Mouse (Mus musculus) small intestine, adult 2 months (tissue): Measurements from ENCODE around the gene Prdm9. TPM values are rescaled to one million over a fixed set of nuclear protein-coding genes. Genes with fewer than 3 reads are reported as not detected.
A peak's percentile ranks its signal among the peaks of the same experiment; 100 is the strongest.

Source experiments
- H3K27ac ChIP-seq: fragments of 200-500 bp; 2 replicates; pipeline ENCODE4 v1.5.1; 2012; ENCODE audit warnings: low read depth, low read length, control low read depth, inconsistent platforms; ENCODE audit not compliant: insufficient read depth
- H3K27me3 ChIP-seq: fragments of 200-500 bp; 2 replicates; pipeline ENCODE4 v1.6.1; 2012; ENCODE audit warnings: mild to moderate bottlenecking, moderate library complexity, low read length, inconsistent platforms; ENCODE audit not compliant: control insufficient read depth, insufficient read depth
- H3K36me3 ChIP-seq: fragments of 200-500 bp; 2 replicates; pipeline ENCODE4 v1.6.1; 2012; ENCODE audit warnings: mild to moderate bottlenecking, low read length, control low read depth, inconsistent platforms; ENCODE audit not compliant: control insufficient read depth, insufficient read depth
- H3K4me1 ChIP-seq: fragments of 200-500 bp; 2 replicates; pipeline ENCODE4 v1.6.1; 2012; ENCODE audit warnings: low read length, inconsistent platforms, mixed read lengths; ENCODE audit not compliant: control insufficient read depth, insufficient read depth, insufficient read length
- H3K4me3 ChIP-seq: fragments of 200-500 bp; 2 replicates; pipeline ENCODE4 v1.5.1; 2012; ENCODE audit warnings: low read depth, mild to moderate bottlenecking, control low read depth, inconsistent platforms, low read length, moderate library complexity
- CTCF ChIP-seq: fragments of 200-500 bp; IDR thresholded peaks from 2 replicates; pipeline ENCODE4 v1.5.1; 2012; ENCODE audit warnings: low read depth, mild to moderate bottlenecking, control low read depth, inconsistent platforms, low read length, moderate library complexity, mixed read lengths; ENCODE audit not compliant: insufficient replicate concordance, insufficient read length; ENCODE audit errors: extremely low read depth
- POLR2A ChIP-seq: fragments of 200-500 bp; IDR thresholded peaks from 2 replicates; pipeline ENCODE4 v1.6.1; 2012; ENCODE audit warnings: low read depth, mild to moderate bottlenecking, control low read depth, inconsistent platforms, low read length, moderate library complexity
- WGBS: fragments of 180-500 bp; shearing (Covaris S2); methylation state at CpG from one replicate; pipeline ENCODE4 v1.1.7; 2018; 5-methylcytosine and 5-hydroxymethylcytosine counted together
- polyA plus RNA-seq: library from polyadenylated mRNA; depleted of rRNA; stranded (reverse); fragments of >200 nt; gene quantifications from 2 replicates; pipeline ENCODE4 v1.2.3, GENCODE M21; 2012

Prdm9 gene
- polyA plus RNA-seq, 1 experiment, result 3.0 TPM

- Histone ChIP-seq H3K27me3 (no peaks in the 10 kb centered on the region), H3K4me3 (no peak overlapping the region), H3K36me3 (peaks cover 6% of the 10 kb centered on the region; the same call in 1 of the 2 replicates), H3K4me1 (peaks cover 2% of the 10 kb centered on the region; the same call in 1 of the 2 replicates), H3K27ac (no peak overlapping the region)
- TF ChIP-seq POLR2A (no peak), CTCF (no peak)
- WGBS, result 79% methylated on average over 2 of the region's 2 CpGs
Measured at GRCm38 (mm10) chr17:15528887-15529286, 35.3 kb downstream of the Prdm9 start.

DNA sequence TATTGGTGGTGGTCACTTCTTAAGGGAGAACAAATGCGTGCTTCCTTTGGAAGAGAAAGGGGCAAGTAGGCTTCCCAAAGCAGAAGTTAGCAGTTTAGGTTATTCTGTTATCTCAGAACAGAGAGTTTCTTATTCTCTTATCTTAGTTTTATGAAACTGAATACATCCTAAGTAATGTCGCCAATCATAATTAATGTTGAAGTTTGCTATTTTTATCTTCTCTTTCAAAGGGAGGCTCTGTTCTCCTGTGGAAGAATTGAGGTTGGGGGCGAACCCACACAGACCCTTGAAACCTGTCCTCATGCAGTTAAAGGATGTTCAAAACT, 36.4 kb downstream of the Prdm9 start:
- 25% methylated on average over 3 of the region's 3 CpGs for WGBS

GRCm38 (mm10) chr17:15526986-15527810, 37.0 kb downstream of the Prdm9 start, which contains the start of gene Pdcd2:
Gene Pdcd2 (minus strand): TSS chr17:15527301.
- TF ChIP-seq CTCF (0 out of 2 replicates have a peak, but pooled peaks have one; percentile 12), POLR2A (peak; percentile 85)
- peaks cover 2% of the 10 kb centered on the region; the same call in 1 of the 2 replicates for H3K4me1 ChIP-seq
- peaks cover 14% of the 10 kb centered on the region for H3K36me3 ChIP-seq
- peak within 1 kb of the TSS; percentile 76 for H3K27ac ChIP-seq
- 1% methylated on average over 54 of the region's 55 CpGs for WGBS
- no peaks in the 10 kb centered on the region for H3K27me3 ChIP-seq
- peak within 1 kb of the TSS; percentile 90 for H3K4me3 ChIP-seq

More for the DNA sequence above, 36.4 kb downstream of the Prdm9 start:
- H3K4me3 ChIP-seq, result no peak overlapping the region
- no peak overlapping the region; the same call in 1 of the 2 replicates for H3K27ac ChIP-seq
- H3K27me3 ChIP-seq, result no peaks in the 10 kb centered on the region
- peaks cover 2% of the 10 kb centered on the region; the same call in 1 of the 2 replicates for H3K4me1 ChIP-seq
- H3K36me3 ChIP-seq, result peaks cover 11% of the 10 kb centered on the region; the same call in 1 of the 2 replicates
- TF ChIP-seq POLR2A, result no peak
- no peak for TF ChIP-seq CTCF

- 9% methylated on average over 10 of the region's 10 CpGs for WGBS
- H3K27ac ChIP-seq, result no peak overlapping the region
Measured at GRCm38 (mm10) chr17:15526304-15526703, 37.9 kb downstream of the Prdm9 start.

DNA sequence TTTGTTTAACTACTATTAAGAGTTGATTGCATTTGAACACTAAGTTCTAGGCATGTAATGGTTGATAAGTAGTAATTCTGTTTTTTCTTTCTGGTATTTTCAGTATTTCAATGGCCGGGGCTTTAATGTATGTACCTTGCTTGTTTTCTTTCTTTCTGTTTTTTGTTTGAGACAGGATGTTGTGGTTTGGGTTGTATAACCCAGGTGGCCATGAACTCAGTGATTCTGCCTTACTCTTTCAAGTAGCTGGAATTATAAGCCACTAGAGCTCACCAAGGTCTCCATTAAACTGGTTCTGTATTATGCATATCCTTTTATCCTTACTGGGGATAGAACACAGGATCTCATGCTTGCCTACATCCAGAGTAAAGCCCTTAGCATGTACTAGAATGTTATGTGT, 45.4 kb downstream of the Prdm9 start:
- Histone ChIP-seq H3K4me1 (no peaks in the 10 kb centered on the region), H3K36me3 (peaks cover 63% of the 10 kb centered on the region), H3K27ac (no peak overlapping the region), H3K27me3 (no peaks in the 10 kb centered on the region), H3K4me3 (no peak overlapping the region)
- TF ChIP-seq CTCF, result no peak
- no peak for TF ChIP-seq POLR2A
- WGBS, result 92% methylated on average over 1 of the region's 1 CpGs

More at GRCm38 (mm10) chr17:15526304-15526703, 37.9 kb downstream of the Prdm9 start:
- H3K4me3 ChIP-seq, result peak overlapping the region; percentile 51
- H3K27me3 ChIP-seq, result no peaks in the 10 kb centered on the region
- H3K36me3 ChIP-seq, result peaks cover 22% of the 10 kb centered on the region
- peaks cover 2% of the 10 kb centered on the region; the same call in 1 of the 2 replicates for H3K4me1 ChIP-seq
- TF ChIP-seq POLR2A (no peak), CTCF (no peak)

- no peak overlapping the region for H3K4me3 ChIP-seq
- TF ChIP-seq CTCF, result no peak
- no peak for TF ChIP-seq POLR2A
- H3K27ac ChIP-seq, result no peak overlapping the region
- H3K4me1 ChIP-seq, result no peaks in the 10 kb centered on the region
- 94% methylated on average over 5 of the region's 5 CpGs for WGBS
- peaks cover 64% of the 10 kb centered on the region for H3K36me3 ChIP-seq
- no peaks in the 10 kb centered on the region for H3K27me3 ChIP-seq
Measured at GRCm38 (mm10) chr17:15518186-15518585, 46.0 kb downstream of the Prdm9 start.

GRCm38 (mm10) chr17:15517776-15518175, 46.4 kb downstream of the Prdm9 start:
- Histone ChIP-seq H3K36me3 (peaks cover 61% of the 10 kb centered on the region), H3K27ac (no peak overlapping the region), H3K4me3 (no peak overlapping the region), H3K4me1 (no peaks in the 10 kb centered on the region), H3K27me3 (no peaks in the 10 kb centered on the region)
- 69% methylated on average over 5 of the region's 5 CpGs for WGBS
- no peak for TF ChIP-seq POLR2A
- TF ChIP-seq CTCF, result no peak
